ENCODE assay signal across 8 mouse cellular contexts in the genomic region with DNA sequence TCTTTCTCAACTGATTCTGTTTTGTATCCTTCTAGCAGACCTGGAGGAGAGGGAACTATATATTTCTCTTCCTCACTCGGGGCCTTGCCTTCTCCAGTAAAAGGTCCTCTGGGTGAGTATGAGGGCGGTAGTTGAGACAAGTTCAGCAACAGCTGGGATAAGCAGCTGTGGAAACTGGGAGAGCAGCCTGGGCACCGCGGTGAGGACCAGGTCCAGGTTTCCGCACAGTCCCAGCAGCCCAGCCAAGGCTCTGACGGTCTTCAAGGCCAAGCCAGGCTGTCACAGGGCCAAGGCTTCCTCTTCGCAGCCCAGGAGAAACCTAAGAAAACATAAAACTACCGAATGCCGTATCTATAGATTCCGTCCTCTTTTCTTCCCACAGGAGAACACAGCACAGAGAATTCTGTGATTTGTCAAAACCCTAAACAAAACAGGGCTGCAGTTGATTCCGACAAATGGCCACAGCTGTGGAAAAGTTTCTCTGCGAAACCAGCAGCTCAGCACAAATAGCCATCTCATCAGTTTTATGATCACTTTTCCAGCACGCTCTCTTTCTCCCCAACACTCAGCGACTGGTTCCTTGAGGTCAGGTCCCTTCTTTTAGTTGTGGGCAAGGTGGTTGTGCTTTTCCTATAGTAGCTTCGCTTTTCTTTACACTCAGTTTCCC. TPM values are rescaled to one million over a fixed set of nuclear protein-coding genes. Genes with fewer than 3 reads are reported as not detected.
DNase-seq lines count a peak whose midpoint lies in the region; ATAC-seq lines count a peak whose summit lies in the region.

No protein-coding gene starts in this region.

- no peak overlapping the region for H3K9ac ChIP-seq in limb, embryonic 15.5 days

- WGBS in limb, embryonic 15.5 days = 44% methylated on average over 15 of the region's 15 CpGs

- ATAC-seq in limb, embryonic 15.5 days (ENCODE audit: insufficient number of reproducible peaks, low FRiP score, low TSS enrichment, low read depth) = peak; percentile 85

- H3K27me3 ChIP-seq in limb, embryonic 15.5 days = no peaks in the 10 kb centered on the region

- DNase-seq in adrenal gland, adult (ENCODE audit: inconsistent age in 2 of 2, low spot score in 1 of 2) = peak; percentile 32 to 51
- no peak for DNase-seq in adrenal gland, adult 18-20 months (ENCODE audit: low spot score in 2 of 2)
- peak; percentile 31 for DNase-seq in thymus, postnatal 4 days
- DNase-seq in thymus, postnatal 0 days (ENCODE audit: low spot score) = no peak
- DNase-seq in Muller cell, postnatal 12 days (ENCODE audit: inconsistent ontology term) = no peak
- DNase-seq in c-Kit-positive CD71-positive TER-119-positive erythroid progenitor cells, embryonic 14.5 days (ENCODE audit: low spot score) = no peak
- DNase-seq in natural killer cell, adult 2 months (ENCODE audit: low spot score in 2 of 2) = no peak

- no peak overlapping the region for H3K4me3 ChIP-seq in limb, embryonic 15.5 days

- 0 out of 2 replicates have a peak overlapping the region, but pooled peaks have one; percentile 7 for H3K4me2 ChIP-seq in limb, embryonic 15.5 days

- H3K9me3 ChIP-seq in limb, embryonic 15.5 days = no peaks in the 10 kb centered on the region

- H3K36me3 ChIP-seq in limb, embryonic 15.5 days = no peaks in the 10 kb centered on the region

- H3K4me1 ChIP-seq in limb, embryonic 15.5 days = peaks cover 8% of the 10 kb centered on the region

- H3K27ac ChIP-seq in limb, embryonic 15.5 days = peak overlapping the region; percentile 87

RNA-seq across cellular contexts. Expression of gene Marcks, which starts 55.5 kb away (rescaled TPM):
- total RNA-seq in adrenal gland, adult 18-20 months (2021) = 10 to 100 TPM; 37.1 to 38.9 TPM
- polyA plus RNA-seq in thymus, postnatal 0 days (2015; fragmentation: Nextera tagmentation; extraction: Ambion mirVana) = 71.5 and 86.6 TPM in 2 replicates
- 126 and 148 TPM in 2 replicates for polyA plus RNA-seq in limb, embryonic 15.5 days (2015; fragmentation: Nextera tagmentation; extraction: Ambion mirVana)

Comparison
In these comparisons a context has a peak if more than half of its experiments do, and no peak if none do; other contexts are left out.
1. DNase-seq: peak in adrenal gland, adult (2 of 2) and thymus, postnatal 4 days (single experiment); none in adrenal gland, adult 18-20 months (0 of 2), thymus, postnatal 0 days (single experiment), Muller cell, postnatal 12 days (single experiment), c-Kit-positive CD71-positive TER-119-positive erythroid progenitor cells, embryonic 14.5 days (single experiment) and natural killer cell, adult 2 months (0 of 2).